Mouse (Mus musculus): ENCODE measurements at regions not wholly inside any gene's neighbourhood (a gene's known extent, or its start where the extent isn't known, plus 50 kb on each side); places are given as distances from the start of the nearest gene placed in this dataset.
A peak's percentile ranks its signal among the peaks of the same experiment; 100 is the strongest.

GRCm38 (mm10) chr13:110555529-110556319 lies 160.9 kb downstream of the Plk2 start:
- Histone ChIP-seq H3K4me3 (replicated peaks; ENCODE audit: low read length) (no peak overlapping the region), H3K4me1 (ENCODE audit: control insufficient read depth, insufficient read depth, low read length) (peaks cover 4% of the 10 kb centered on the region; the same call in 1 of the 2 replicates), H3K9ac (ENCODE audit: low read length) (no peak overlapping the region), H3K4me2 (ENCODE audit: low read depth, low read length) (no peak overlapping the region), H3K27me3 (ENCODE audit: control insufficient read depth, insufficient read depth, low read length) (no peaks in the 10 kb centered on the region), H3K36me3 (ENCODE audit: control insufficient read depth, insufficient read depth, low read length) (no peaks in the 10 kb centered on the region), H3K27ac (ENCODE audit: low read length) (no peak overlapping the region), H3K9me3 (replicated peaks; ENCODE audit: control insufficient read depth, low read length) (no peaks in the 10 kb centered on the region)
- ATAC-seq (ENCODE audit: insufficient read depth, low FRiP score): no peak
- WGBS: 73% methylated on average over 7 of the region's 7 CpGs

GRCm38 (mm10) chr13:110556355-110557095 lies 161.7 kb downstream of the Plk2 start:
- Histone ChIP-seq H3K9ac (ENCODE audit: low read length) (no peak overlapping the region), H3K27ac (ENCODE audit: low read length) (no peak overlapping the region), H3K36me3 (ENCODE audit: control insufficient read depth, insufficient read depth, low read length) (no peaks in the 10 kb centered on the region), H3K27me3 (ENCODE audit: control insufficient read depth, insufficient read depth, low read length) (no peaks in the 10 kb centered on the region), H3K9me3 (replicated peaks; ENCODE audit: control insufficient read depth, low read length) (no peaks in the 10 kb centered on the region), H3K4me3 (replicated peaks; ENCODE audit: low read length) (no peak overlapping the region), H3K4me1 (ENCODE audit: control insufficient read depth, insufficient read depth, low read length) (peaks cover 4% of the 10 kb centered on the region; the same call in 1 of the 2 replicates), H3K4me2 (ENCODE audit: low read depth, low read length) (no peak overlapping the region)
- ATAC-seq (ENCODE audit: insufficient read depth, low FRiP score): no peak
- WGBS: 67% methylated on average over 9 of the region's 9 CpGs

GRCm38 (mm10) chr13:110557930-110558727 lies 163.3 kb downstream of the Plk2 start:
- WGBS: 54% methylated on average over 28 of the region's 28 CpGs
- no peaks in the 10 kb centered on the region for H3K9me3 ChIP-seq (replicated peaks; ENCODE audit: control insufficient read depth, low read length)
- no peak overlapping the region for H3K9ac ChIP-seq (ENCODE audit: low read length)
- no peaks in the 10 kb centered on the region for H3K27me3 ChIP-seq (ENCODE audit: control insufficient read depth, insufficient read depth, low read length)
- H3K36me3 ChIP-seq (ENCODE audit: control insufficient read depth, insufficient read depth, low read length): no peaks in the 10 kb centered on the region
- ATAC-seq (ENCODE audit: insufficient read depth, low FRiP score): peak; percentile 59
- peaks cover 9% of the 10 kb centered on the region for H3K4me1 ChIP-seq (ENCODE audit: control insufficient read depth, insufficient read depth, low read length)
- peak overlapping the region; percentile 22 for H3K27ac ChIP-seq (ENCODE audit: low read length)
- no peak overlapping the region for H3K4me3 ChIP-seq (replicated peaks; ENCODE audit: low read length)
- H3K4me2 ChIP-seq (ENCODE audit: low read depth, low read length): 0 out of 2 replicates have a peak overlapping the region, but pooled peaks have one; percentile 2

- H3K4me2 ChIP-seq (ENCODE audit: low read depth, low read length): no peak overlapping the region
- no peak overlapping the region for H3K4me3 ChIP-seq (replicated peaks; ENCODE audit: low read length)
- peaks cover 9% of the 10 kb centered on the region for H3K4me1 ChIP-seq (ENCODE audit: control insufficient read depth, insufficient read depth, low read length)
- no peak overlapping the region for H3K9ac ChIP-seq (ENCODE audit: low read length)
- H3K36me3 ChIP-seq (ENCODE audit: control insufficient read depth, insufficient read depth, low read length): no peaks in the 10 kb centered on the region
- no peaks in the 10 kb centered on the region for H3K27me3 ChIP-seq (ENCODE audit: control insufficient read depth, insufficient read depth, low read length)
- WGBS: 67% methylated on average over 13 of the region's 13 CpGs
- no peak for ATAC-seq (ENCODE audit: insufficient read depth, low FRiP score)
- H3K27ac ChIP-seq (ENCODE audit: low read length): 0 out of 2 replicates have a peak overlapping the region, but pooled peaks have one; percentile 1
- H3K9me3 ChIP-seq (replicated peaks; ENCODE audit: control insufficient read depth, low read length): no peaks in the 10 kb centered on the region
Measured at GRCm38 (mm10) chr13:110560566-110560965, 165.7 kb downstream of the Plk2 start.

- ATAC-seq (ENCODE audit: insufficient read depth, low FRiP score): no peak
Measured at GRCm38 (mm10) chr13:110562499-110562898, 167.7 kb downstream of the Plk2 start.

GRCm38 (mm10) chr13:110562902-110563301 lies 168.1 kb downstream of the Plk2 start:
- peak; percentile 87 for ATAC-seq (ENCODE audit: insufficient read depth, low FRiP score)
- no peaks in the 10 kb centered on the region for H3K9me3 ChIP-seq (replicated peaks; ENCODE audit: control insufficient read depth, low read length)
- peak overlapping the region; percentile 70 for H3K27ac ChIP-seq (ENCODE audit: low read length)
- no peak overlapping the region for H3K9ac ChIP-seq (ENCODE audit: low read length)
- no peak overlapping the region for H3K4me2 ChIP-seq (ENCODE audit: low read depth, low read length)
- H3K27me3 ChIP-seq (ENCODE audit: control insufficient read depth, insufficient read depth, low read length): no peaks in the 10 kb centered on the region
- H3K36me3 ChIP-seq (ENCODE audit: control insufficient read depth, insufficient read depth, low read length): no peaks in the 10 kb centered on the region
- H3K4me3 ChIP-seq (replicated peaks; ENCODE audit: low read length): no peak overlapping the region
- peaks cover 7% of the 10 kb centered on the region for H3K4me1 ChIP-seq (ENCODE audit: control insufficient read depth, insufficient read depth, low read length)
- 23% methylated on average over 5 of the region's 5 CpGs for WGBS

More at GRCm38 (mm10) chr13:110562499-110562898, 167.7 kb downstream of the Plk2 start:
- H3K4me2 ChIP-seq (ENCODE audit: low read depth, low read length): no peak overlapping the region
- H3K36me3 ChIP-seq (ENCODE audit: control insufficient read depth, insufficient read depth, low read length): no peaks in the 10 kb centered on the region
- H3K27me3 ChIP-seq (ENCODE audit: control insufficient read depth, insufficient read depth, low read length): no peaks in the 10 kb centered on the region
- 42% methylated on average over 3 of the region's 3 CpGs for WGBS
- H3K27ac ChIP-seq (ENCODE audit: low read length): peak overlapping the region; percentile 70
- H3K9ac ChIP-seq (ENCODE audit: low read length): no peak overlapping the region
- no peaks in the 10 kb centered on the region for H3K9me3 ChIP-seq (replicated peaks; ENCODE audit: control insufficient read depth, low read length)
- H3K4me1 ChIP-seq (ENCODE audit: control insufficient read depth, insufficient read depth, low read length): peaks cover 9% of the 10 kb centered on the region
- H3K4me3 ChIP-seq (replicated peaks; ENCODE audit: low read length): no peak overlapping the region

GRCm38 (mm10) chr13:110563967-110564366 lies 169.1 kb downstream of the Plk2 start:
- H3K4me3 ChIP-seq (replicated peaks; ENCODE audit: low read length): no peak overlapping the region
- H3K27ac ChIP-seq (ENCODE audit: low read length): no peak overlapping the region
- H3K4me1 ChIP-seq (ENCODE audit: control insufficient read depth, insufficient read depth, low read length): peaks cover 9% of the 10 kb centered on the region
- no peak for ATAC-seq (ENCODE audit: insufficient read depth, low FRiP score)
- 21% methylated on average over 9 of the region's 9 CpGs for WGBS
- H3K9me3 ChIP-seq (replicated peaks; ENCODE audit: control insufficient read depth, low read length): no peaks in the 10 kb centered on the region
- H3K4me2 ChIP-seq (ENCODE audit: low read depth, low read length): no peak overlapping the region
- no peaks in the 10 kb centered on the region for H3K27me3 ChIP-seq (ENCODE audit: control insufficient read depth, insufficient read depth, low read length)
- no peak overlapping the region for H3K9ac ChIP-seq (ENCODE audit: low read length)
- no peaks in the 10 kb centered on the region for H3K36me3 ChIP-seq (ENCODE audit: control insufficient read depth, insufficient read depth, low read length)

DNA sequence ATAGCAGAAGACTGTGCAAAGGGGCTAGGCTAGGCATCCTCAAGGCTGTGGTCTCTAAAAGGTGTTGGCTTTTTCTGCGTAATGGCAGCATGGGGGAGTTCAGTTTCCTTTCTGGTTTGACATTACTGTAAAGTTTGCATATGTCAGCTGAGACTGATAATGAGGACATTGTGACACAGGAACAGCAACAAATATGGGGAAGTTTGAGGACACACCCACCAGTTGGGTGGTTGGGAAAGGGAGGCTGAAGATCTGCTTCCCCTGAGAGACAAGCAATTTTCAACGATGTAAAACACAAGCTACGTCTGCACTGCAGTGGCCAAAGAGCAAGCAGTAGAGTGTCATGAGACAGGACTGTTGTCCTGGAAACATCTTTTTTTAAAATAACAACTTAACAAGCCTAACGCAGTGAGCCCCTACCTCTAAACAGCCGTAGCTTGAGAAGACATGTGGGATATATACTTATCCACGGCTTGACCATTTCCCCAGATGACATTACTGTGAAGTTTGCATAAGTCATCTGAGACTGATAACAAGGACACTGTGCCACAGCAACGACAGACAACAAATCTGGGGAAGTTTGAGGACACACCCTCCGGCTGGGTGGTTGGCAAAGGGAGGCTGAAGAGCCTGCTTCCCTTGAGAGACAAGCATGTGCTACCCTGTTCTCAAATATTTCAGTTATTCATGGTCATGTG lies 173.8 kb downstream of the Plk2 start:
- WGBS: 68% methylated on average over 8 of the region's 8 CpGs
- H3K27ac ChIP-seq (ENCODE audit: low read length): no peak overlapping the region
- no peaks in the 10 kb centered on the region for H3K36me3 ChIP-seq (ENCODE audit: control insufficient read depth, insufficient read depth, low read length)

More for the DNA sequence above, 173.8 kb downstream of the Plk2 start:
- H3K4me1 ChIP-seq (ENCODE audit: control insufficient read depth, insufficient read depth, low read length): peaks cover 4% of the 10 kb centered on the region
- no peak overlapping the region for H3K4me3 ChIP-seq (replicated peaks; ENCODE audit: low read length)
- H3K9ac ChIP-seq (ENCODE audit: low read length): no peak overlapping the region
- H3K4me2 ChIP-seq (ENCODE audit: low read depth, low read length): no peak overlapping the region
- H3K9me3 ChIP-seq (replicated peaks; ENCODE audit: control insufficient read depth, low read length): no peaks in the 10 kb centered on the region
- no peak for ATAC-seq (ENCODE audit: insufficient read depth, low FRiP score)
- no peaks in the 10 kb centered on the region for H3K27me3 ChIP-seq (ENCODE audit: control insufficient read depth, insufficient read depth, low read length)

All from stomach, embryonic 16.5 days (tissue).